Comparison of ENCODE assay signal across 7 mouse cellular contexts in the genomic region with DNA sequence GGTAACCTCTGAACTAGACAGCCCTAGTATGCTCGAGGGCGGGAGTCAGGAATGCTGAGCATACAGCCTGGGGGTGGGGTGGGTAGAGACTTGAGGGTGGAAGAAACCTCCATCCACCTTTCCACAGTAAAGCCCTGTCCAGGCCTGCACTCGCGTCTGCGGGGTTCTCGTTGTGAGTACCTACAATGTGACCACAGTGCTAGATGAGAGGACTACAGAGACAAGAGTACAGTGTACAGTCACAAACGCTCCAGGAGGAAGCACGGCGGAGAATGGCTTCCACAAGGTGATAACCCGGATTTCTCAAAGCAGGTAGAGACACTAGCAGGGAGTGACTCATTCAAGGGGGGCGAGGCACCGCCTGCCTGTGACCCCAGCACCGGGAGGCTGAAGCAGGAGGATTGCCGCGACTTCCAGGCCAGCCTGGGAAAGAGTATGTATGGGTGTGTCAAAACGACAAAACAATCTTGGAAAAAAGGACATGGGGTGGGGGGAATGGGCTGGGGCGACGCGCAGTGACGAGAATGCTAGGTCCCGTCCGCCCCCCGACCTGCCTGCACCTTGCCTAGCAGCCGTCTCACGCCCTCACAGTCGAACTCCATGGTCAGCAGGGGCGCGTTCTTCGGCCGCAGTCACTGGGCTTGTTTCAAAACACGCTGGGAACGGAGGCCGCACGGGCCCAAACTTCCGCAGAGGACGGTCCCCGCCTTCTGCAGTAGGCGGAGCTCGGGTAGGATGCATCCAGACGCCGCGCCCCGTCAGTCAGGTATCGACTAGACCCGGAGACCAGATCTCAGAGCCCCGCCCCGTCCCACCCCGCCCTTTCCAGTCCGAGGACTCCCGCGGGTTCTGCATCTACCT. TPM values are rescaled to one million over a fixed set of nuclear protein-coding genes. Genes with fewer than 3 reads are reported as not detected.
DNase-seq lines count a peak whose midpoint lies in the region; ATAC-seq and TF ChIP-seq lines count a peak whose summit lies in the region.

A gene (minus strand): TSS at position 697 of the 861 bp plus-strand sequence.

- peaks cover 17% of the 10 kb centered on the region for H3K27me3 ChIP-seq in embryonic facial prominence, embryonic 10.5 days (replicated peaks; ENCODE audit: low read depth, poor library complexity, severe bottlenecking)
- H3K27me3 ChIP-seq in intestine, postnatal 0 days (replicated peaks; ENCODE audit: control insufficient read depth, insufficient read depth, low read length): no peaks in the 10 kb centered on the region
- peaks cover 13% of the 10 kb centered on the region for H3K27me3 ChIP-seq in midbrain, embryonic 12.5 days
- no peaks in the 10 kb centered on the region for H3K27me3 ChIP-seq in small intestine, adult 2 months (ENCODE audit: control insufficient read depth, insufficient read depth, low read length)

- intact Hi-C loops in left cerebral cortex, postnatal 4 days (cut with DNase I): no loop called here

- ATAC-seq in intestine, postnatal 0 days: peak; percentile 93
- ATAC-seq in midbrain, embryonic 12.5 days (ENCODE audit: low FRiP score, low read depth): peak; percentile 93

- peak within 1 kb of the TSS; percentile 95 for H3K4me2 ChIP-seq in intestine, postnatal 0 days (replicated peaks; ENCODE audit: low read depth)
- peak within 1 kb of the TSS; percentile 83 for H3K4me2 ChIP-seq in midbrain, embryonic 12.5 days (replicated peaks)

- TF ChIP-seq CTCF in intestine, postnatal 0 days (IDR thresholded peaks at IDR 0.05; ENCODE audit: low read depth): peak; percentile 57
- TF ChIP-seq CTCF in small intestine, adult 2 months (IDR thresholded peaks at IDR 0.05; ENCODE audit: extremely low read depth, insufficient read length, insufficient replicate concordance, low read depth, low read length): no peak

- 1% methylated on average over 51 of the region's 51 CpGs for WGBS in embryonic facial prominence, embryonic 10.5 days
- WGBS in intestine, postnatal 0 days: under 1% methylated on average over 51 of the region's 51 CpGs
- 2% methylated on average over 51 of the region's 51 CpGs for WGBS in midbrain, embryonic 12.5 days
- WGBS in small intestine, adult 2 months: under 1% methylated on average over 51 of the region's 51 CpGs

- H3K4me1 ChIP-seq in embryonic facial prominence, embryonic 10.5 days: peaks cover 14% of the 10 kb centered on the region
- H3K4me1 ChIP-seq in intestine, postnatal 0 days (replicated peaks; ENCODE audit: control insufficient read depth, insufficient read depth, low read length): no peaks in the 10 kb centered on the region
- H3K4me1 ChIP-seq in midbrain, embryonic 12.5 days: peaks cover 18% of the 10 kb centered on the region
- peaks cover 5% of the 10 kb centered on the region for H3K4me1 ChIP-seq in small intestine, adult 2 months (ENCODE audit: control insufficient read depth, insufficient read depth, insufficient read length, low read length)

- H3K4me3 ChIP-seq in embryonic facial prominence, embryonic 10.5 days: peak within 1 kb of the TSS; percentile 88
- H3K4me3 ChIP-seq in intestine, postnatal 0 days (ENCODE audit: low read depth, low read length): peak within 1 kb of the TSS; percentile 78
- H3K4me3 ChIP-seq in midbrain, embryonic 12.5 days: peak within 1 kb of the TSS; percentile 75
- H3K4me3 ChIP-seq in small intestine, adult 2 months (ENCODE audit: low read depth, low read length): peak within 1 kb of the TSS; percentile 85

- H3K9ac ChIP-seq in intestine, postnatal 0 days (ENCODE audit: low read depth, low read length): peak within 1 kb of the TSS; percentile 74
- peak within 1 kb of the TSS; percentile 84 for H3K9ac ChIP-seq in midbrain, embryonic 12.5 days (replicated peaks)

- H3K27ac ChIP-seq in embryonic facial prominence, embryonic 10.5 days (replicated peaks): peak within 1 kb of the TSS; percentile 83
- peak within 1 kb of the TSS; percentile 41 for H3K27ac ChIP-seq in intestine, postnatal 0 days (ENCODE audit: low read depth, low read length)
- H3K27ac ChIP-seq in midbrain, embryonic 12.5 days (replicated peaks): no peak within 1 kb of the TSS
- H3K27ac ChIP-seq in small intestine, adult 2 months (ENCODE audit: insufficient read depth, low read depth, low read length): peak within 1 kb of the TSS; percentile 15; the same call in 1 of the 2 replicates

- H3K9me3 ChIP-seq in embryonic facial prominence, embryonic 10.5 days: no peaks in the 10 kb centered on the region
- H3K9me3 ChIP-seq in intestine, postnatal 0 days (ENCODE audit: control insufficient read depth): no peaks in the 10 kb centered on the region
- no peaks in the 10 kb centered on the region for H3K9me3 ChIP-seq in midbrain, embryonic 12.5 days

- 0 out of 2 replicates have a peak, but pooled peaks have one; percentile 6 for TF ChIP-seq POLR2A in small intestine, adult 2 months (IDR thresholded peaks at IDR 0.05; ENCODE audit: low read depth, low read length)

- H3K36me3 ChIP-seq in embryonic facial prominence, embryonic 10.5 days (replicated peaks): peaks cover 26% of the 10 kb centered on the region
- peaks cover 14% of the 10 kb centered on the region; the same call in 1 of the 2 replicates for H3K36me3 ChIP-seq in intestine, postnatal 0 days (ENCODE audit: control insufficient read depth, insufficient read depth)
- peaks cover 22% of the 10 kb centered on the region for H3K36me3 ChIP-seq in midbrain, embryonic 12.5 days
- H3K36me3 ChIP-seq in small intestine, adult 2 months (ENCODE audit: control insufficient read depth, insufficient read depth, low read length): peaks cover 9% of the 10 kb centered on the region

- DNase-seq in adrenal gland, postnatal 10 days: peak; percentile 98
- peak; percentile 96 for DNase-seq in embryonic facial prominence, embryonic 10.5 days (ENCODE audit: low spot score)
- peak; percentile 41 for DNase-seq in gonadal fat pad, adult 2 months (ENCODE audit: low read depth)
- peak; percentile 96 for DNase-seq in left cerebral cortex, postnatal 4 days

RNA-seq across cellular contexts. Expression of the gene that starts here (rescaled TPM):
- total RNA-seq in adrenal gland, postnatal 10 days (2021): 10 to 100 TPM; 22.8 TPM
- 12.7 TPM in 2 replicates for polyA plus RNA-seq in embryonic facial prominence, embryonic 10.5 days (2016; fragmentation: Nextera tagmentation; extraction: Ambion mirVana)
- 6.5 and 7.6 TPM in 2 replicates for polyA plus RNA-seq in gonadal fat pad, adult 2 months (2012; rRNA removed)
- 4.2 and 4.9 TPM in 2 replicates for polyA plus RNA-seq in intestine, postnatal 0 days (2015; fragmentation: Nextera tagmentation; extraction: Ambion mirVana)
- total RNA-seq in left cerebral cortex, postnatal 4 days (2021): 10 to 100 TPM; 12.3 to 14.8 TPM
- 11.8 and 12.1 TPM in 2 replicates for polyA plus RNA-seq in midbrain, embryonic 12.5 days (2016; fragmentation: Nextera tagmentation; extraction: Ambion mirVana)
- 0.58 and 0.95 TPM in 2 replicates for polyA plus RNA-seq in small intestine, adult 2 months (2012; rRNA removed)

Comparison
In these comparisons a context has a peak if more than half of its experiments do, and no peak if none do; other contexts are left out.
1. DNase-seq: peak in every context shown above with its lines; median percentile 98 in adrenal gland, postnatal 10 days; 96 in embryonic facial prominence, embryonic 10.5 days; 96 in left cerebral cortex, postnatal 4 days; 41 in gonadal fat pad, adult 2 months.